Mouse (Mus musculus) megakaryocyte, embryonic 14.5 days (primary cell): ENCODE measurements around the gene Kif18b.

Experiments
- FLI1 ChIP-seq: IDR thresholded peaks from 2 replicates; pipeline ENCODE4 v1.6.1; 2012; ENCODE audit warnings: low read length, inconsistent platforms, mixed read lengths
- GATA1 ChIP-seq: IDR thresholded peaks from 3 replicates; pipeline ENCODE4 v1.6.1; 2012; ENCODE audit warnings: mixed read lengths, low read length, inconsistent platforms, borderline replicate concordance

GRCm38 (mm10) chr11:102884616-102885219 lies 40.2 kb downstream of the Kif18b start, which contains the start of gene Fam187a:
- no peak for TF ChIP-seq GATA1
- no peak for TF ChIP-seq FLI1
